Mouse (Mus musculus) hindbrain, embryonic 16.5 days (tissue): ENCODE results near the gene Lats1. TPM values are rescaled to one million over a fixed set of nuclear protein-coding genes. Genes with fewer than 3 reads are reported as not detected.

Experiments
- ATAC-seq: fragments of 200-750 bp; cut with Nextera tagmentation; 2 replicates; pipeline ENCODE4 v1.8.0; 2017; ENCODE audit warnings: moderate TSS enrichment, moderate library complexity
- H3K27ac ChIP-seq: fragments of 300-500 bp; sonication (generic); 2 replicates; pipeline ENCODE4 v1.5.1; 2014; ENCODE audit warnings: low read depth, mild to moderate bottlenecking, control low read depth, low read length, moderate library complexity
- H3K27me3 ChIP-seq: fragments of 300-500 bp; sonication (generic); replicated peaks from 2 replicates; pipeline ENCODE4 v1.6.1; 2014; ENCODE audit warnings: low read length; ENCODE audit not compliant: control insufficient read depth, insufficient read depth
- H3K36me3 ChIP-seq: fragments of 300-500 bp; sonication (generic); 2 replicates; pipeline ENCODE4 v1.6.1; 2014; ENCODE audit warnings: mild to moderate bottlenecking, low read length, moderate library complexity, mixed read lengths; ENCODE audit not compliant: control insufficient read depth, insufficient read depth
- H3K4me1 ChIP-seq: fragments of 300-500 bp; sonication (generic); 2 replicates; pipeline ENCODE4 v1.6.1; 2014; ENCODE audit warnings: low read depth, low read length; ENCODE audit not compliant: control insufficient read depth, insufficient read depth
- H3K4me2 ChIP-seq: fragments of 300-500 bp; sonication (generic); 2 replicates; pipeline ENCODE4 v1.6.1; 2014; ENCODE audit warnings: mild to moderate bottlenecking, low read length, control low read depth, moderate library complexity
- H3K4me3 ChIP-seq: fragments of 300-500 bp; sonication (generic); 2 replicates; pipeline ENCODE4 v1.5.1; 2014; ENCODE audit warnings: mild to moderate bottlenecking, low read length, control low read depth, moderate library complexity
- H3K9ac ChIP-seq: fragments of 300-500 bp; sonication (generic); 2 replicates; pipeline ENCODE4 v1.6.1; 2014; ENCODE audit warnings: low read depth, mild to moderate bottlenecking, control low read depth, low read length, moderate library complexity
- H3K9me3 ChIP-seq: fragments of 300-500 bp; sonication (generic); 2 replicates; pipeline ENCODE4 v1.6.1; 2014; ENCODE audit warnings: mild to moderate bottlenecking, low read length, moderate library complexity; ENCODE audit not compliant: control insufficient read depth
- WGBS: fragments of 180-500 bp; shearing (Covaris S2); extraction: QIAGEN DNeasy Blood & Tissue Kit; methylation state at CpG from one replicate; pipeline ENCODE4 v1.1.7; 2014; 5-methylcytosine and 5-hydroxymethylcytosine counted together
- polyA plus RNA-seq: library from polyadenylated mRNA; unstranded; fragments of >200 nt; fragmentation: Nextera tagmentation; extraction: Ambion mirVana; gene quantifications from 2 replicates; pipeline ENCODE4 v1.2.1, GENCODE M21; 2015

Gene Lats1
- polyA plus RNA-seq, 1 experiment from 2014 or later = 7.6 TPM

DNA sequence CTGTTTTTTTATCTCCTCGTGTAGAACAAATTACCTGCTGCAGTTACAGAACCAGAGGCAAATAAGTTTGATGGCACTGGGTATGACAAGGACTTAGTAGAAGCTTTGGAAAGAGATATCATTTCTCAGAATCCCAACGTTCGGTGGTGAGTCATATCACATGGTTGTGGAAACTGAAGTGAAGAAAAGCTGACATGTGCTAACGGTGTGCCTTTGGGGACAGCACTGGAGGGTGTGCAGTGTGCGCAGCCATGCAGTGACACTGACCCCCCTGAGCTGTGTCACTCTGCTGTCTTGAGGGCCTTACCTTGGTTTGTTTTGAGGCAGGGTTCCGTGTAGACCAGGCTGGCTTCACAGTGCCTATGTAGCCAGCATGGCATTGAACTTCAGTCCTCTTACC lies 67.7 kb downstream of the Lats1 start:
- H3K4me2 ChIP-seq = no peak overlapping the region
- no peak overlapping the region for H3K27ac ChIP-seq
- H3K4me3 ChIP-seq = no peak overlapping the region
- no peak for ATAC-seq
- peaks cover 19% of the 10 kb centered on the region for H3K36me3 ChIP-seq
- no peak overlapping the region for H3K9ac ChIP-seq
- no peaks in the 10 kb centered on the region for H3K9me3 ChIP-seq
- H3K4me1 ChIP-seq = no peaks in the 10 kb centered on the region
- no peaks in the 10 kb centered on the region for H3K27me3 ChIP-seq
- 92% methylated on average over 6 of the region's 6 CpGs for WGBS

DNA sequence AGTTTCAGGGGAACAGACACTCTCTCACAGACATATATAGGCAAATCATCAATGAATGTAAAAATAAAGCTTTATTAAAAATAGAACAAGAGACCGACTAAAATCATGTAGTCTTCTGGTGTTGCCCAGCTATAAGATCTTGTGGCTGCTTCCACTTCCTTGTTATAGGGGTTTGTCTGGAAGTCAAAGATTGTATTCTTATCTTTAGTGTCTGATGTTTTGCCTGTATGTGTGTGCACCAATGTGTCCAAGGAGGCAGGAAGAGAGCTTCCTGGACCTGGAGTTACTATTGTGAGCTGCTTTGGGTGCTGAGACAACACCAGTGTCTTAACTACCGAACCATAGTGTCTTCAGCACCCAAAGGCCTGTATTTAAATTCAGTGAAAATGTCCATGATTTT lies 76.5 kb downstream of the Lats1 start:
- peaks cover 32% of the 10 kb centered on the region for H3K36me3 ChIP-seq
- no peak overlapping the region for H3K27ac ChIP-seq
- no peak overlapping the region for H3K4me3 ChIP-seq
- no peaks in the 10 kb centered on the region for H3K4me1 ChIP-seq
- no peak overlapping the region for H3K9ac ChIP-seq
- 95% methylated on average over 2 of the region's 2 CpGs for WGBS
- no peak for ATAC-seq
- no peaks in the 10 kb centered on the region for H3K27me3 ChIP-seq
- no peaks in the 10 kb centered on the region for H3K9me3 ChIP-seq
- no peak overlapping the region for H3K4me2 ChIP-seq

Other genes starting within 250 kb of the Lats1 start
- gene Ulbp1, start 207.6 kb upstream of the Lats1 start, polyA plus RNA-seq = 0.31 and 1.6 TPM in 2 replicates
- 41.3 TPM in 2 replicates for gene Lrp11, start 91.4 kb upstream of the Lats1 start, polyA plus RNA-seq
- 30.3 and 30.5 TPM in 2 replicates for gene Nup43, start 13.7 kb upstream of the Lats1 start, polyA plus RNA-seq
- gene Pcmt1, start 78 bp upstream of the Lats1 start, polyA plus RNA-seq = 189 and 209 TPM in 2 replicates
- gene Katna1, start 44.8 kb downstream of the Lats1 start, polyA plus RNA-seq = 26.2 and 26.6 TPM in 2 replicates
- gene Ginm1, start 111.6 kb downstream of the Lats1 start, polyA plus RNA-seq = 57.2 and 57.5 TPM in 2 replicates
- 42.8 and 46.8 TPM in 2 replicates for gene Ppil4, start 111.7 kb downstream of the Lats1 start, polyA plus RNA-seq
- gene Zc3h12d, start 151.3 kb downstream of the Lats1 start, polyA plus RNA-seq = 0.15 and 0.21 TPM in 2 replicates